Mouse (Mus musculus) ES-E14 (cell line): ENCODE measurements around the gene Fgd4. TPM values are rescaled to one million over a fixed set of nuclear protein-coding genes. Genes with fewer than 3 reads are reported as not detected.
"Not testable (repeated sequence)": the region's sequence is repeated elsewhere in the genome, so short reads cannot be mapped to it uniquely, and the experiment has no call there.

Source experiments
- DNase-seq: peaks from one replicate; pipeline ENCODE4 v3.0.0-alpha.2; 2013; ENCODE audit warnings: low read depth, low spot score
- H3K27ac ChIP-seq: 2 replicates; pipeline ENCODE4 v1.5.1; 2012; ENCODE audit warnings: low read depth, mild to moderate bottlenecking, low read length, moderate library complexity, mixed read lengths; ENCODE audit not compliant: poor library complexity, insufficient read depth, severe bottlenecking
- H3K36me3 ChIP-seq: 2 replicates; pipeline ENCODE4 v1.6.1; 2012; ENCODE audit warnings: mild to moderate bottlenecking, low read length, moderate library complexity, mixed read lengths; ENCODE audit not compliant: control insufficient read depth, poor library complexity, insufficient read depth, severe bottlenecking
- H3K4me1 ChIP-seq, 2 experiments: fragments of 150-350 bp in 1 of 2; sonication (generic) in 1 of 2; 2 replicates each; pipeline ENCODE4 v1.6.1; 2012; ENCODE audit warnings: low read length in 2 of 2, mild to moderate bottlenecking in 1 of 2, mixed read lengths in 1 of 2; ENCODE audit not compliant: control insufficient read depth in 2 of 2, insufficient read depth in 2 of 2, poor library complexity in 1 of 2
- H3K4me3 ChIP-seq, 2 experiments: fragments of 150-350 bp in 1 of 2; sonication (generic) in 1 of 2; 2 replicates each; pipeline ENCODE4 v1.5.1; 2012; ENCODE audit warnings: low read length in 2 of 2, low read depth in 1 of 2, mild to moderate bottlenecking in 1 of 2, mixed read lengths in 1 of 2; ENCODE audit not compliant: insufficient read depth in 1 of 2, poor library complexity in 1 of 2, severe bottlenecking in 1 of 2
- H3K9ac ChIP-seq: 2 replicates; pipeline ENCODE4 v1.6.1; 2012; ENCODE audit warnings: low read depth, mild to moderate bottlenecking, low read length, mixed read lengths; ENCODE audit not compliant: poor library complexity, insufficient read depth, severe bottlenecking
- H3K9me3 ChIP-seq: fragments of 150-350 bp; sonication (generic); 2 replicates; pipeline ENCODE4 v1.6.1; 2012; ENCODE audit warnings: low read depth, mild to moderate bottlenecking, low read length; ENCODE audit not compliant: control insufficient read depth, insufficient read depth
- CHD2 ChIP-seq: IDR thresholded peaks from 2 replicates; pipeline ENCODE4 v1.6.1; 2014; ENCODE audit warnings: mild to moderate bottlenecking, low read depth, low read length, inconsistent platforms
- HCFC1 ChIP-seq: IDR thresholded peaks from 2 replicates; pipeline ENCODE4 v1.6.1; 2012; ENCODE audit warnings: low read length, inconsistent platforms, borderline replicate concordance; ENCODE audit not compliant: insufficient read depth
- MAFK ChIP-seq: IDR thresholded peaks from 2 replicates; pipeline ENCODE4 v1.6.1; 2014; ENCODE audit warnings: mild to moderate bottlenecking, low read depth, low read length, inconsistent platforms; ENCODE audit not compliant: insufficient read depth
- ZC3H11A ChIP-seq: IDR thresholded peaks from 2 replicates; pipeline ENCODE4 v1.6.1; 2012; ENCODE audit warnings: low read depth, mild to moderate bottlenecking, inconsistent platforms, low read length, borderline replicate concordance
- ZNF384 ChIP-seq: IDR thresholded peaks from 2 replicates; pipeline ENCODE4 v1.6.1; 2012; ENCODE audit warnings: low read depth, low read length, inconsistent platforms
- in situ Hi-C, 2 experiments: fragments of 600-800 bp; cut with MboI; formaldehyde crosslinking; loops; one replicate each; pipeline ENCODE4 v1.15.1; 2025; ENCODE audit warnings: low sequenced_read_pairs in 2 of 2, inconsistent platforms in 1 of 2; ENCODE audit not compliant: unreplicated experiment in 2 of 2
- total RNA-seq: library from RNA; depleted of rRNA; stranded (reverse); fragments of 300-350 nt; gene quantifications from 2 replicates; pipeline ENCODE4 v1.2.3, GENCODE M21; 2012

Fgd4 gene
- total RNA-seq, 1 experiment, result 34.9 TPM

- DNase-seq, result no peak
- Histone ChIP-seq H3K9me3 (no peaks in the 10 kb centered on the region), H3K9ac (no peak overlapping the region), H3K36me3 (no peaks in the 10 kb centered on the region), H3K4me1 (peaks cover 16 to 41% of the 10 kb centered on the region in 2 experiments), H3K27ac (no peak overlapping the region), H3K4me3 (no peak overlapping the region)
- no peak for TF ChIP-seq ZNF384
- TF ChIP-seq CHD2, result no peak
- no peak for TF ChIP-seq MAFK
- no peak for TF ChIP-seq HCFC1
- TF ChIP-seq ZC3H11A, result no peak
- in situ Hi-C loops, result no loop called here
Observed at GRCm38 (mm10) chr16:16525266-16525904, 75.0 kb downstream of the Fgd4 start.

- TF ChIP-seq ZC3H11A (no peak), MAFK (no peak), CHD2 (no peak), HCFC1 (no peak), ZNF384 (no peak)
- Histone ChIP-seq H3K9ac (no peak overlapping the region), H3K36me3 (no peaks in the 10 kb centered on the region), H3K4me1 (peaks cover 16 to 41% of the 10 kb centered on the region in 2 experiments), H3K4me3 (no peak overlapping the region), H3K27ac (peak overlapping the region; percentile 4; the same call in 1 of the 2 replicates), H3K9me3 (no peaks in the 10 kb centered on the region)
- DNase-seq, result no peak
- in situ Hi-C loops, result no loop called here
Observed at GRCm38 (mm10) chr16:16523632-16524031, 76.7 kb downstream of the Fgd4 start.

- DNase-seq, H3K36me3 ChIP-seq, H3K9ac ChIP-seq, in situ Hi-C loops, H3K9me3 ChIP-seq: not testable (repeated sequence)
- Histone ChIP-seq H3K4me3 (0 out of 4 replicates have a peak overlapping the region, but pooled peaks of 1 of the 2 experiments have one; percentile 34), H3K27ac (peak overlapping the region; percentile 91; the same call in 1 of the 2 replicates), H3K4me1 (peaks cover 13 to 41% of the 10 kb centered on the region in 2 experiments)
- 0 out of 2 replicates have a peak, but pooled peaks have one; percentile 27 for TF ChIP-seq CHD2
Observed at GRCm38 (mm10) chr16:16522869-16523268, 77.5 kb downstream of the Fgd4 start.

GRCm38 (mm10) chr16:16501491-16501890 is 98.9 kb downstream of the Fgd4 start:
- H3K4me3 ChIP-seq, result no peak overlapping the region
- H3K9ac ChIP-seq, result no peak overlapping the region
- in situ Hi-C loops, result no loop called here
- H3K27ac ChIP-seq, result no peak overlapping the region
- H3K9me3 ChIP-seq, result no peaks in the 10 kb centered on the region
- TF ChIP-seq ZNF384, result no peak
- no peak for TF ChIP-seq CHD2
- no peak for TF ChIP-seq HCFC1
- no peak for TF ChIP-seq ZC3H11A
- TF ChIP-seq MAFK, result no peak
- H3K36me3 ChIP-seq, result no peaks in the 10 kb centered on the region
- H3K4me1 ChIP-seq, result no peaks in the 10 kb centered on the region
- DNase-seq, result no peak

GRCm38 (mm10) chr16:16500926-16501325 is 99.4 kb downstream of the Fgd4 start:
- Histone ChIP-seq H3K4me1 (no peaks in the 10 kb centered on the region), H3K9me3 (no peaks in the 10 kb centered on the region), H3K9ac (no peak overlapping the region), H3K36me3 (no peaks in the 10 kb centered on the region), H3K4me3 (no peak overlapping the region), H3K27ac (no peak overlapping the region)
- DNase-seq, result no peak
- in situ Hi-C loops, result no loop called here
- no peak for TF ChIP-seq HCFC1
- no peak for TF ChIP-seq MAFK
- TF ChIP-seq CHD2, result no peak
- TF ChIP-seq ZNF384, result no peak
- TF ChIP-seq ZC3H11A, result no peak
